Mouse (Mus musculus) liver, adult 10 weeks (tissue): Measurements from ENCODE around the gene Zbtb49. TPM values are rescaled to one million over a fixed set of nuclear protein-coding genes. Genes with fewer than 3 reads are reported as not detected.

Source experiments
- polyA plus RNA-seq: library from polyadenylated mRNA; stranded (reverse); fragments of 350-450 nt; fragmentation: Illumina TruSeq; extraction: RNeasy Lipid Tissue Mini Kit (QIAGEN cat#74804); gene quantifications from one replicate; pipeline ENCODE4 v1.2.3, GENCODE M21; 2014; ENCODE audit warnings: low read depth, low replicate concordance

The Zbtb49 gene
- 0.82 TPM for polyA plus RNA-seq

GRCm38 (mm10) chr5:38220328-38220912 lies at the start of gene Zbtb49, which contains the start of gene Lyar:
Zbtb49 (minus strand) TSS chr5:38220457.
Lyar (plus strand) TSS chr5:38220470.

GRCm38 (mm10) chr5:38260107-38260682 lies 39.9 kb upstream of the Zbtb49 start, which contains the start of gene Tmem128:
Tmem128 (plus strand) TSS chr5:38260185.

GRCm38 (mm10) chr5:38159634-38160413 lies 60.4 kb downstream of the Zbtb49 start, which contains the start of gene Nsg1:
Nsg1 (minus strand) TSS chr5:38159907.

Other genes with a start within 250 kb of the Zbtb49 start
- gene Stx18, start 181.7 kb downstream of the Zbtb49 start, polyA plus RNA-seq = 27.2 TPM
- 0.50 TPM for gene Nsg1, start 60.5 kb downstream of the Zbtb49 start, polyA plus RNA-seq
- gene Lyar, start within 50 bp of the Zbtb49 start, polyA plus RNA-seq = 13.5 TPM
- 25.9 TPM for gene Tmem128, start 39.7 kb upstream of the Zbtb49 start, polyA plus RNA-seq
- gene Otop1, start 55.5 kb upstream of the Zbtb49 start, polyA plus RNA-seq = not detected
- not detected for gene Drd5, start 98.9 kb upstream of the Zbtb49 start, polyA plus RNA-seq